Mouse (Mus musculus): ENCODE measurements around the gene Fam78a.

Gene Fam78a

DNA sequence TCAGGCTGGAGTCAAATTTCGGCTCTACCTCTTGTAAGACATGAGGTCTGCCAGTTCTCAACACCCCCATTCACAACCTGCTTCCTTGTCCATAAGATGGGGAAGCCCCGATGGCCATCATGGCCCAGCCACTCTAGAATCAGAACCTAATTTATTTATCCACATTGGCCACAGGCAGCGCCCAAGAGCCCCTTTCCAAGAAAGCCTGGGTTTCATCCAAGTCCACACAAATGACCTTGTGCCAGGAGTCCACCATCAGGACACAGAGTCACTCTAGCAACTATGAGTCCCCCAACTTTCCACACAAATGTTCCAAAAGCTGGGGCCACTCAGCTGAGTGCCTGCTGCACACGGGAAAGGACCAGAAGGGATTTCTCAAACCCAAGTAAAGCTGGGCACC is 18.7 kb downstream of the Fam78a start:
- DNase-seq (ENCODE audit: low spot score): no peak

DNA sequence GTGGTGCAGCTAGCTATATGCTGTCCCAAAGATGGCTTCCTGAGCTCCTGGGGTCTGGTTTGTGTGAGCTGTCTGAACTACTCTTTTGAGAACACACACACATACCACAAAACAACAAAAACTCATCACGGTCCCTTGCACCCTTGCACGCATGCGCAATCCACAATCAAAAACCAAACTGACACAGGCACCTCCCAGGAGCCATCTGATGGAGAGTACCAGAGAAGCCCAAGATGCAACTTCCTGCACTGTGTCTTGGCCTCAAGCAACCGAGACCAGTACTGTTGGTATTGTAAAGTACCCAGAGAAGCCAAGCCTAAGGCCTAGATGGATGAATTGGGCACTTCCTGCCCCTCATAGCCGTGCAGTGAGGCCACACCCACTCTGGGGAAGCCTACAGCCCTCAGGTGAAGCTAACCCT is 19.3 kb downstream of the Fam78a start:
- no peak for DNase-seq (ENCODE audit: low spot score)

DNA sequence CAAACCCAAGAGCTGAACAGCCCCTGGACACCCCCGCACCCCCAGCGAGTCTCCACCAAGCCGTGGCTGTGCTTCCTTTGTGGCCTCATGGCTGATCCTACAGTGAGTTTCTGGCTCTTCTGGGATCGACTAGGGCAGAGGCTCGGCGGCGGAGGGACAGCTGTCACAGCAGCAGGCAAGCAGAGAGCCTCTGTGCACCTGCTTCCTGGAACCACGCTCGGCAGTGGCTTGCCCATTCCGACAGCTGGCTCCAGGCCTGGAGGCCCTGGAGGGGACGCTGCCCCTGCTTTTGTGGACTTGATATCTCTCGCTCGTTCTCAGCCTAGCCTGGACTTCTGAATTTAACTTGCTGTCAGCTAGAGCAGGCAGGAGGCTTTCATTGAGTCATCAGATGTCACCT is 19.7 kb downstream of the Fam78a start:
- no peak for DNase-seq (ENCODE audit: low spot score)

DNA sequence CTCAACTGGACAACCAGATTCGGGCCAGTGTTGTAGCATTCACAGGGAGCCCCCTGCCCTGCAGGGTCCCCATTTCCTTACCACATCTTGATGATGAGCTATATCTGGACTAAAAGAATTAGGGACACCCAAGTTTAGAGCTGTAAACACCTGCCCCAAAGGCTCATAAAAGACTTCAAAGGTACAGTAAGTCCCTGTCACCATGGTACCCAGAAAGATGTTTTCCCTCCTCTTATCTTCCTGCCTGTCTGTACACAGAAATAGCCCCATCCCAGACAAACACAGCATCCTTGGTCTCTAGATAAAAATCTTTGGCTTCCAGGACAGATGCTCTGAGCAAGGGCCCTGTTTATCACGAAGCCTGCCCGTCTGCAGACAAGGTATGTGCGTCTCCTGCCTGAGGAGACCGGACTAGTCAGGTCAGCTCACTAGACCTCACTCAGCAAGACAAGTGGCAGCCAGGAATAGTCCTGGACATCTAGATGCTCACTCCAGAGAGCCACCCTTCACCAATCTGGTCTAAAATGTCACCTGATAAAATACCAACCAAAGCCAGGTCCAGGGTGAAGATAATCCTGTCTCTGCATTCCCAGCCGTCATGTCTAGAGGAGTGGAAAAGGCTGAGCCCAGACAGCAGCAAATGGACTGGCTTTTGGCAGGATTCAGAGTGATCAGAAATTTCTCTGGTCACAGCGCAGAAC is 21.1 kb downstream of the Fam78a start:
- no peak for DNase-seq (ENCODE audit: low spot score)

DNA sequence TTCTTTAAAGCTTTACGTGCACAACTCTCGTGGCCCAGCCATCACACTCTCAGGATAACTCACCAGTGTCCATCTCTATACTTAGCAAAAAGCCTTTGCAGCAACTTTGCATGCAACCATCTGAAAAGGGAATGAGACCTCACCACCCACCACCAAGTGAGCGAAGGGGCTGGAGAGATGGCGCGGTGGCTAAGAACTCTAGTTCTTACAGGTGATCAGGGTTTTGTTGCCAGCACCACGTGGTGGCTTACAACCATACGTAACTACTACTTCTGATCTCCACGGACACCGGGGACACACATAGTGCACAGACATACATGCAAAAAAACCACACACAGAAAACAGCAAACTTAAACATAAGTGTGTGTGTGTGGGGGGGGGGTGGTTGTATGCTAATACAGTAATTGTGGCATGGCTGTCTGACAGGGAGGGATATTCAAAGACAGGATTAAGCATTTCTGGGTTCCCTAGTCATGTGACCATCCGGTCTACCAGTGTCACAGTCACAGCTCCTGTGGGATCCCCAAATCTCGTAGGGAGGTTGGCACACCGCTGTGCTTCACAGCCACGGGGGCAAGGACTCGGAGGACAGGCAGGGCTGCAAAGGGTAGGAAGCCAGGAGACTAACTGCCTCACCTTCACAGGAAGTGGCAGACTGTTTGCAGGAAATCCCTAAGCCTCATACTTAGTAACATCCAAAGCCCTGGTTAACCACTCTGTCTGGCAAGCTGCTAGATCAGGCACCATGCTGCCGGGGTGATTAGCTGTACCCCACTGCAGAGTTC is 21.8 kb downstream of the Fam78a start:
- DNase-seq (ENCODE audit: low spot score): no peak

DNA sequence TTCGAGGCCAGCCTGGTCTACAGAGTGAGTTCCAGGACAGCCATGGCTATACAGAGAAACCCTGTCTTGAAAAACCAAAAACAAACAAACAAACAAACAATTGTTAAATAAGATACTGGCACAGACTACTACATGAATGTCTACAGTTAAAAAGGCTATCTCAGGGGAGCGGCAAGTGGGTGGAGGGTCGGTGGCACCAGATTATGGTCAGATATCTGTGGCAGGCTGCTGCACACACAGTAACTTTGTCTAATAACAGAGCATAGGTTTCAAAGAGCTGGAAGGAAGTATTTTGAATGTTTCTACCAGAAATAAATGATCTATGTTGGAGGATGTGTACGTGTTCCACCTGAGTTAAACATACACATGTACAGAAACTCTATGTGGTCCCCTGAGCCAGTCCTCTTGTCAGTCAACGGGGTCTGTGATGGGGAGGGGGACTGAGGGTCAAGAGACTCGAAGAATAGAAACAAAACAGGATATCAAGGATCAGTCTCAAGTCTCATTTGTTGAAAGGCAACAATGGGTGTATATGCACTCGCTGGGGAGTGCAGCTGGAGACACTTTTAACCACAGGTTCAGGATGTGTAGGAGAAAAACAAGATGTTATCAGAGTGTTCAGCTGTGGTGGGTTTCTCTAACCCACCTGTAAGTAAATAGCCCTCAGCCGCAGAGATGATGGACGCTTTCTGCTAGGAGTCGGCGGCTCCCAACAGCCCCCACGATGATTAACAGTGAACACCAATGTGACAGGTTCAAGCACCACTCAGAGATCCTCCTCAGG is 22.7 kb downstream of the Fam78a start:
- DNase-seq (ENCODE audit: low spot score): no peak

DNA sequence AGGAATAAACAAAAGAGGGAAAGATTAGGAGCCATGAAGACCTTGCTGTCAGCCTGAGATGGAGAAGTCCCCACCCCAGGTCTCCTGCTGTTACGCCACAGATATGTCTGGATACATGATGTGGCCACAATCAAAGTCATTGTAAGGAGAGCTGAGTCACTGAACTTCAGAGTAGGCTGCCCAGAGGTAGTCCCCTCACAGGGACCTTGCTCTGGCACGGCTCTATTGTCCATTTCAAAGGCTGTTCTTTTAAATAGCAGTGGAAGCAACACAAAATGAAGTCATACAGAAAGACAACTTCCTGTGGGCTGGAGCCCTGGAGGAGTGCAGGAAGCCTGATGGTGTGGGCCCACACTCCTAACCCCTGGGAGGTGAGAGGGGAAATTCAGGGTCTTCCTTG is 23.5 kb downstream of the Fam78a start:
- no peak for DNase-seq (ENCODE audit: low spot score)

DNA sequence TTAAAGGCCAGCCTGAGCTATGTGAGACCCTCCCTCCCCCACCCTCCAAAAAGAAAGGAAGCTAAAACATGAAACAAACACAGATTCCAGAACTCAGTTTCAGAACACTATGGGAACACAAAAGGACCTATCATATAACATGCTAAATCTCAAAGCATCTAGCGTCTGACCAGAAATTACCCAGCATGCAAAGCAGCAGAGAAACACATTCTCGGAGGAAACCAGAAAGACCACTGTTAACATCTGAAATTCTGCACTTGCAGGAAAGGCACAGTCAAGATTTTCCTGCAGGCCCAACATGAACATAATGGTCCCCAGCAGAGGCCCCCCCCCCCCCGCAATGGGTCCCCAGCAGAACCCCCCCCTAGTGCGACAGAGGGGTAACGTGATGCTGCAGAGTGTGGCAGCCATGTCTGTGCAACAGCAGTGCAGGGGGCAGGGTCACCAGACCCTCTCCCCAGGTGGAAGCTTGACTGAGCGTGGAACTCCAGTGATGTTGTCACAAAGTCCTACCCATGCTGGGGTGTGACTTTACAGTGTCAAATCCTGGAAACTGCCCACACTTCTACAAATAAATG is 24.3 kb downstream of the Fam78a start:
- no peak for DNase-seq (ENCODE audit: low spot score)

DNA sequence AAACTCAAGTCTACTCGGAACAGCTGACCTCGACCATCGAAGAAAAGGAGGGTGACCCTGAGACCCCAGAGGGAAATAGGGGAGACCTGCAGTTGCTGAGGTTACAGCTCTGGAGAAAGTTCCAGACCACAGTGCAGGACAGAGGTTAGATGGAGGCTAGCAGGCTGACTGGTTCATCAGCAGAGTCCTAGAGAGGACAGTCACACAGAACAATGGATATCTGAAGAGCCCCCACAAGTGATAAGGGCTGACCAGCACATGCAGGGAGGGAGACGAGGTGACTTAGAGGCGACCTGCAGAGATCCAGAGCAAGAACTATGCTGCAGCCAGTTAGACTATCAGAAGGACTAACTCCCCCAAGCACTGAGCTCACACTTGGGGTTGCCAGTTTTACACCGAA is 25.0 kb downstream of the Fam78a start:
- DNase-seq (ENCODE audit: low spot score): no peak

DNA sequence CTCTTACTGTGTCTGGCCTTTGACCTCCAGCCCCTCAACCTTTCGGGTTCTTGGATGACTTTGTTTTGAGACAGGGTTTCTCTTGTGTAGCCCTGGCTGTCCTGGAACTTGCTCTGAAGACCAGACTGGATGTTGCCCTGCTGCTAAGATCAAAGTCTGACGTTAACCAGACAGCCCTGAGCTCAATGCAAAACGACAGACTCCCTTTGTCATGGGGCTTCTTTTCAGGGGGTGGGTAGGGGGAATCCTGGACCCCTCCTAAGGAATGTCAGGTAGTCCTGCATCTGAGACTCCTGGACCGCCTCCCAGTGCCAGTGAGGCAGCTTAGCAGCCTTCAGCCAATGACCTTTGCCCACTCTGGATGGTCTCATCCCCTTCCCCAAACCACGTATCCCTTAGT is 25.9 kb downstream of the Fam78a start:
- no peak for DNase-seq (ENCODE audit: low spot score)

DNA sequence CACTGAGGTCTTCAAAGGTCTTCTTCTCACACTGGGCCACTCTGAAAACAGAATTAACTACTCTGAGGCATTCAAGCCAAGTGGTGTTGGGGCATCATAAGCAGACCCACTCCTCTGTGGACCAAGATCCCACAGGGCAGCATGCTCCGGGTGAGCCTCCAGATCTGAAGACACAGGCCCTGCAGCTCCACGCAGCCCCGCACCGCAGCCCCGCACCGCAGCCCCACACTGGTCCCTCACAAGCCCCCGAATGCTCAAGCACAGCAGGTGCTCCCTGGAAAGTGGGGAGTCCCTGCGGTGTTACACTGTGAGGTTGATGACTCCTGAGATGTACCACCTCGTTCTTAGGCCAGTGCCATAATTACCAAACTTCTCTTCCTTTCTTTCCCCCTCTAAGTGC is 26.4 kb downstream of the Fam78a start:
- DNase-seq (ENCODE audit: low spot score): no peak

DNA sequence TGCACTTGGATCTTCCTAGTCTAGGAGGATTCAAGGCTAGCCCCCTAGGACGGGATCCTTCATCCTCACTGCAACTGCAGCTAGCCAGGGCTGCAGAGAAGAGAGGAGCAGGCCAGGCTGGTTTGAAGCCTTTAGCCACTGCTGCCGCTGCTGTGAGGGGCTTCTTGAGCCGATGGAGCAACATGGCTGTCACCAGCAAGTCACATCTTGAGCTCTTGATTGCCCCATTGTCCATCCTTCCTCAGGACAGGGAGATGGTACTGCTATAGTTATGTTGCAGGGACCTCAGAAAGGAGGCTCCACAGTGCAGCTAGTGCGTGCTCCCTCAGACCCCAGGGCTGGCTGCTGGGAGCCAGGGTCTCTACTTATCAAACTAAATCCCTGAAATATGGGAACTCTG is 26.9 kb downstream of the Fam78a start:
- DNase-seq (ENCODE audit: low spot score): no peak

DNA sequence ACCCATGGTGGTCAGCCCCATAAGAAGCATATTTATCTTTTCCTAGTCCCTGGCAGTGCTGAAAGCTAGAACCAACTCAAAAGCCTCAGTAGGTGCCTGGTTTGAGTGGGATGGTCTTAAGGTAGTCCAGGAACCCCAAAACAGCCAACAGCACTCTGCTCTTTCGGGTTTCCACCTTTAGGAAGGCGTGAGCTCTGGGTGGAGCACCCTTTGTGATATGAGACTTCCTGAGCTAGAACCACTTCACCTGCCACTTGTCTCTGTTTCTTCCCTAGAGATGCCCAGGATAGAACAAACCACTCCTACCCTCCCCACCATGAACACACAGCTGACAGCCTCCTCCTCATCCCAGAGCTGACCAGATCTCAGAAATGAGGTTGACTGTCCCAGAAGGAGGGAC is 27.3 kb downstream of the Fam78a start:
- no peak for DNase-seq (ENCODE audit: low spot score)

DNA sequence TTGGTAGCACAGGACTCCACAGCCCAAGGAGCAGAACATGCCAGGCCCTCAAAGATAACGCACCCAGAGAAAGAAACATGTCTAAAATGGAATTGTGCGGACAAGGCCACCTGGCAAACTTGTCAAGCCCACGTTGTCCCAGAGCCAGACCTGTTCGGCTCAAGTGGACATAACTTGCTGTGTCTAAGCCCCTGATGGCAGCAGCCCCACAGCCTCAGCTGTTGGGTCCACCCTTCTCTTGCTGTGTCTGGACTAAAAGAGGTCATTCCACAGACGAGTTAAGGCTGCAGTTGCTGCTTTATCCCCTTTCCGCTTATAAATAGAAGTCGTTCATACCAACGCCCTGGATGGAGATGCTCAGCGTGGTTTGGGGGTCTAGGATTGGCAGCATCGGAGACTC is 28.1 kb downstream of the Fam78a start:
- DNase-seq (ENCODE audit: low spot score): no peak

DNA sequence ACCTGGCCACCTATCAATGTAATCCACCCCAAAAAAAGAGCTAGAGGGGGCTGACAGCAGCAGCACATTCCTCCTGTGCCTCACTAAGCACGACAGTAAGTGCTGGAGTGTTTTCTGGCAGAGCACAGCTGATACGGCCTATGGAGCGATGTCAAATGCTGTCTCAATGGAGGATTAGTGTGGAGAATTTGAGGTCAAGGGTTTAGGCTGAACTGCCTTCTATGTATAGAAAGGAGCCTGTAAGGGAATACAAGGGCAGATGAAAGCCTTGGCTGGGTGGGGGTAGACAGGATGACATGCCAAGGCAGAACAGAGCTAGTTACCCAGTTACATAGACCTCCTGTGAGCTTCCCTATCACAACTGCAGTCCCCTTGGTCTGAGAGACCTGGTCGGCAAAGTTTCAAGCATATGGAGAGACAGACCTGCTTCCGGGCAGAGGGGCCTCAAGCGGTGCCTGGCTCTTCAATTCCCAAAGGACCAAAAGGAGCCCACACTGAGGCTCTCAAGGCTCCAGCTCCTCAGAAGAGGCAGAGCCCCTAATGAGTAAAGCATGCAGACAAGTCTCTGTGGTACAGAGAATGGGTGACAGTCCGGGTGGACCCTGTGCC is 29.2 kb downstream of the Fam78a start:
- DNase-seq (ENCODE audit: low spot score): no peak

DNA sequence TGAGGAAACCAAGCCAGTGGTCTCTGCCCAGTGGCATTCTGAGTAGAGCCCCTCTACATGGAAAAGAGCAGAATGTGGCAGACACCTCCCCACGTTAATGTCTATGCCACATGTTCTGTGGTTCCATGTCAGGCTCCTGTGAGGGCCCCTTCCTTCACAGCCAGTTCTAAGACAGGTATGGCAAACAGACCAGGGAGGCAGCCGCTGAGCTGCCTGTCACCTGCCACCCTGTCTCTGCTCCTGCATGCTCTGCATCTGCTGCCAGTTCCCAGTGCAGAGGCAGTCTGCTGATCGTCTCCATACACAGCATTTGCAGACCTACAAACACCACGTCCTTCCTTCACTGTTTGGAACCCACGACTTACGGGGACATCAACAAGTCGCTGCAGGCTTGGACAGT is 32.2 kb downstream of the Fam78a start:
- DNase-seq (ENCODE audit: low spot score): no peak

DNA sequence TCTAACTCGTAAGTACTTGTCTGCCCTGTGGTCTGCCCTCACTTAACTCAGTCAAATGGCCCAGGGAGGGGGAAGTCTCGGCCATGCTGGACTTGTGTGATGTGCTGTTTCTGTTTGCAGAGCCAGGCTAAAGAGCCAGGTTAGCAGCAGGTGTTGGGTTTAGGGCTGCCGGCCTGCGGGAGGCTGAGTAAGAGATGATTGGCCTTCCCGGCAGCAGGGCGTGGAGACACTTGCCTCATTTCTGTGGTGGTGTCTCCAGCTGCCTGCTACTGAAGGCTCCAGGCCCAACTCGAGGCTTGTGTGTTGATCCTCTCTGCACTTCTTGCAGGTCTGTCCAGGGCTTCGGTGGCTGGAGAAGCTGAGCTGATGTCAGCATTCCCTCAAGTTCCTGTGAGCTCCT is 32.9 kb downstream of the Fam78a start:
- no peak for DNase-seq (ENCODE audit: low spot score)

DNA sequence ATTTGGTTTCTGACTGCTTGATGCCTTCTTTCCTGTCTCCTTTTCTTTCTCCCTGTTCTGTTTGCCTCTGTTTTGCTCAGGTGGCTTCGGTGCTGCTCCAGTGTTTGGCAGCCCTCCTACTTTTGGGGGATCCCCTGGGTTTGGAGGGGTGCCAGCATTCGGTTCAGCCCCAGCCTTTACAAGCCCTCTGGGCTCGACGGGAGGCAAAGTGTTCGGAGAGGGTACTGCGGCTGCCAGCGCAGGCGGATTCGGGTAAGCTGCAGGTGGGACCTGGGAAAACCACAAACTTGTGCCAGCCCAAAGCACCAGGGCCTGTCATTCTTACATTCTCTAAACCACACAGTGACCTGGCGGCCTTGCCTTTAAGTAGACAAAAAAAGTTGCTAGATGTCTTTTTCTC is 37.3 kb downstream of the Fam78a start:
- DNase-seq (ENCODE audit: low spot score): no peak

DNA sequence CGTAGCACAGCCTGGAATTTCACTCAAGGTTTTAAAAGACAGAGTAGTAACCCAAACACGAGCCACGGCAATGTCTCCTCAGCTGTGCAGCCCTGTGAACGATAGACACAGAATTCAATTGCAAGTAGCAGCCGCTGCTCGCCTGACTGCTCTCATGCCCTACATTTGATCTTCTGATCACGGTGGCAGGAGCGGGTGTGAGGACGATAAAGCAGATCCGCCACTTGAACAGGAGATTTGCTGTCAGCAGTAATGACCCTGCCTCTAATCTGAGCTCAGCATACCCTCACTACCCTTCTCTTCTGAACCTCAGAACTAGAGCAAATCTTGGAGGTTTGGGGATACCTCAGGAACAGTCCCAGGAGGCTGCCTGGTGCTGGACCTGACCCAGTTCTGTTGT is 38.6 kb downstream of the Fam78a start:
- DNase-seq (ENCODE audit: low spot score): no peak

DNA sequence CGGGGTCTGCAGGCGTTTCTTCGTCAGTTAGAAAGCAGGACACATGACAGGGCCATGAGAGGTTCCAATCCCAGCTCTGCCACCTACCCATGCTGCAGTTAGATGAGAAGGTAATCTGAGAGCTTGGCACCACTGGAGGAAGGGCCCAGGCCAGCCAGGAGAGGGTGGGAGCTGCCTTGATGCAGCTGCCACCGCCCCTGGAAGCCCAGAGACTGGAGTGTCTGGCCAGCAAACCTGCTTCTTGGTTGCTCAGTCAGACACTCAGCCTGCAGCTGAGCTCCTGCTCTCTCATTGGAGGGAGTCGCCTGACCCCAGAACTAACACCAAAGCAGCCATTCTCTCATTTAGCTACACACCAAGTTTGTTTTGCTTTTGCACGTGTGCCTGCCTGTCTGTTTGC is 39.3 kb downstream of the Fam78a start:
- no peak for DNase-seq (ENCODE audit: low spot score)

DNA sequence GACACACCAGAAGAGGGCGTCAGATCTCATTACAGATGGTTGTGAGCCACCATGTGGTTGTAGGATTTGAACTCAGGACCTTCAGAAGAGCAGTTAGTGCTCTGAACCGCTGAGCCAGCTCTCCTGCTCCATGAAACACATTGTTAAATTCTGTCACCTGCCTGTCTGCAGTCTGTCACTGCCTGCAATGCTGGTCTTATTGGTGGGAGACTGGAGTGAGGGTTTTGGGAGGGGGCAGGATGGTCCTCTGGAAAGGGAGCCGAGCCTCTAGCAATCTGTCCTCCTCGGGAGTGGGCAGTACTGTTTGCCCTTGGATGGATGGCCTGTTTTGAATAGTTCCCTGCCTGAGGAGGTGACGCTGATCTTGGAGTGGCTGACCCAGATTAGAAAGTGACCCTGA is 40.8 kb downstream of the Fam78a start:
- no peak for DNase-seq (ENCODE audit: low spot score)

DNA sequence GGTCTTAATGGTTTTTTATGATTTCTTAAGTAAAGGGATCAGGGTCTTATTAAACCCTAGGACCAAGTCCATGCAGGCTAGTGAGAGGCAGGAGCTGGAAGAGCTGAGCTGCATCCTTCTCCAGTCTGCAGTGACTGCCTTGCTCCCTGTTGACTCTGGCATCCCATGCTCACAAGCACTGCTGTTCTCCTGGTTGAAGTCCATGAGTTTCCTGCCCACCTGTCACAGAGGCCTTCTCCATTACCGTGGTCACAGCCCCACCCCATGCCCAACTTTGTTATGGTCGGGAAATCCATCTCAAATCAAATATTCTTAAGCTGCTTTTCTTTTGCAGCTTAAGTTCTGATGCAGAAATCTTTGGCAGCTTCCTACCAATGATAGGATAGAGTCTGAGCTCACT is 43.6 kb downstream of the Fam78a start:
- no peak for DNase-seq (ENCODE audit: low spot score)
